Mouse (Mus musculus) thymus, adult 2 months (tissue): ENCODE measurements around the gene Mansc1. TPM values are rescaled to one million over a fixed set of nuclear protein-coding genes. Genes with fewer than 3 reads are reported as not detected.
A peak's percentile ranks its signal among the peaks of the same experiment; 100 is the strongest.

Experiments
- DNase-seq: peaks from one replicate; pipeline ENCODE4 v3.0.0; 2021
- H3K27ac ChIP-seq: fragments of 200-500 bp; 2 replicates; pipeline ENCODE4 v1.5.1; 2012; ENCODE audit warnings: low read length, control low read depth; ENCODE audit not compliant: control insufficient read depth, insufficient read depth
- H3K27me3 ChIP-seq: fragments of 200-500 bp; 2 replicates; pipeline ENCODE4 v1.6.1; 2012; ENCODE audit warnings: mild to moderate bottlenecking, low read length, moderate library complexity, mixed read lengths; ENCODE audit not compliant: control insufficient read depth, insufficient read depth
- H3K36me3 ChIP-seq: fragments of 200-500 bp; 2 replicates; pipeline ENCODE4 v1.6.1; 2012; ENCODE audit warnings: mild to moderate bottlenecking, low read length, moderate library complexity; ENCODE audit not compliant: control insufficient read depth, insufficient read depth
- H3K4me1 ChIP-seq: fragments of 200-500 bp; replicated peaks from 2 replicates; pipeline ENCODE4 v1.6.1; 2012; ENCODE audit warnings: low read length; ENCODE audit not compliant: control insufficient read depth, insufficient read depth
- H3K4me3 ChIP-seq: fragments of 200-500 bp; 2 replicates; pipeline ENCODE4 v1.5.1; 2012; ENCODE audit warnings: mild to moderate bottlenecking, low read length, control low read depth, moderate library complexity; ENCODE audit not compliant: control insufficient read depth, insufficient read depth
- CTCF ChIP-seq: fragments of 200-500 bp; IDR thresholded peaks from 2 replicates; pipeline ENCODE4 v1.5.1; 2012; ENCODE audit warnings: mild to moderate bottlenecking, control low read depth, low read length, moderate library complexity, borderline replicate concordance; ENCODE audit not compliant: control insufficient read depth, poor library complexity, insufficient read depth; ENCODE audit errors: extremely low read depth
- POLR2A ChIP-seq: fragments of 200-500 bp; IDR thresholded peaks from 2 replicates; pipeline ENCODE4 v1.6.1; 2012; ENCODE audit warnings: mild to moderate bottlenecking, low read length, control low read depth, moderate library complexity; ENCODE audit not compliant: control insufficient read depth, poor library complexity, insufficient read depth; ENCODE audit errors: extremely low read depth
- WGBS: fragments of 180-500 bp; shearing (Covaris S2); methylation state at CpG from one replicate; pipeline ENCODE4 v1.1.7; 2018; 5-methylcytosine and 5-hydroxymethylcytosine counted together
- polyA plus RNA-seq: library from polyadenylated mRNA; depleted of rRNA; stranded (reverse); fragments of >200 nt; gene quantifications from 2 replicates; pipeline ENCODE4 v1.2.3, GENCODE M21; 2012

Mansc1 gene
- polyA plus RNA-seq, 1 experiment: 3.4 TPM

DNA sequence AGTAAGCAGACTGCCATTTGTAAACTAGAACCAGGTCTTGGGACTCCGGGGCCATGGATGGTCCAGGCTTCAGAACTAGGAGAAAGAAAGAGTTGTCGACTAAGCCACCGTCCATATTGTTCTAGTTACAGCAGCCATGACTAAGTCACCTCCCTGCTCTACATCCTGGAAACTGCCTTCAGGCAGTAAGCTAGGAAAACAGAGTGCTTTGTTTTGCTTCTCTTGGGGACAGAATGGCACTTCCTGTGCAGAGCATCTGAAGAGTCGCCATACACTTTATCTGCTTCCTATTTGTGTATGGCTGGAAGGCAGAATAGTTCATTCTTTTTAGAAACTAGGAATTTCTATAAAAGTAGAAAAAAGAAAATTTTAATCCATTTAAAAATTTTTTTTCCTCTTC is 24.2 kb upstream of the Mansc1 start:
- DNase-seq: no peak
- Histone ChIP-seq H3K27ac (no peak overlapping the region), H3K4me1 (no peaks in the 10 kb centered on the region), H3K4me3 (no peak overlapping the region), H3K36me3 (no peaks in the 10 kb centered on the region), H3K27me3 (no peaks in the 10 kb centered on the region)
- TF ChIP-seq CTCF (no peak), POLR2A (no peak)
- WGBS: 93% methylated on average over 4 of the region's 4 CpGs

DNA sequence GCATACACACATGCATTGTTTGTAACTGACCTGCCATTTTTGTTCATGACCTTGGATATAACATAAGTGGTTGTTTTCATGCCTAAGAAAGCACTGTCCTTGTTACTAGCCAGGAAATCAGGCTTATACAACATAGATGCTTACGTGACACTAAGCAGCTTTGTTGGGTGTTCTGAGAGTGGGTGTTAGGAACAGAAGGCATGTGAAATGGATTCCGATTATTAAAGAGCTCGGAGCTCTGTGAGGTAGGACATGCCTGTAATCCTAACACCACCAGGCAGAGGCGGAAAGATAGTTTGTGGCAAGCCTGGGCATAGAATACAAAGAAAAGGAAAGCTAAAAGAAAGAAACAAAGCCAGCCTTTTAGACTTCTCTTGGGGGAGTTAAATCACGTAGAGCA is 16.1 kb upstream of the Mansc1 start:
- H3K4me3 ChIP-seq: no peak overlapping the region
- 94% methylated on average over 5 of the region's 5 CpGs for WGBS
- DNase-seq: no peak
- no peak for TF ChIP-seq POLR2A
- TF ChIP-seq CTCF: no peak
- no peaks in the 10 kb centered on the region for H3K4me1 ChIP-seq
- peaks cover 8% of the 10 kb centered on the region; the same call in 1 of the 2 replicates for H3K36me3 ChIP-seq
- no peaks in the 10 kb centered on the region for H3K27me3 ChIP-seq
- no peak overlapping the region for H3K27ac ChIP-seq

DNA sequence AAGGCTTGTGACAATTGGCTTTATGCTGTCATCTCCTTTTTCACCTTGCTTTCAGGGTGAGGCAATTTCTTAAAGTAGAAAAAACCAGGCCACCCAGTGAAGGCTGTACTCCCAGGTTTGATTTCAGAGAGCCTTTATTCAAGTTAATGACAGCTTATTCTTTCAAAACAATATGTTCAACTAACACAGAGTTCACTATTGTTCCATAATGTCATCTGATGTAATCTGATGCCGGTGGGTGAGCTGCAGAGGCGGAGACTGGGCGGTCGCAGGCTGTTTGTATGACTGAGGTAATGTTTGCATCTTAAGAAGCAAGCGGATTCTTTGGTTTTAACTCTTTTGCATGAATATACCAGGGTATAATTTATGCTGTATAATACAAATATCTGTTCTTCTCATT is 15.3 kb upstream of the Mansc1 start:
- WGBS: 89% methylated on average over 5 of the region's 5 CpGs
- no peaks in the 10 kb centered on the region for H3K4me1 ChIP-seq
- H3K4me3 ChIP-seq: no peak overlapping the region
- no peak overlapping the region for H3K27ac ChIP-seq
- no peak for DNase-seq
- H3K27me3 ChIP-seq: no peaks in the 10 kb centered on the region
- peaks cover 8% of the 10 kb centered on the region; the same call in 1 of the 2 replicates for H3K36me3 ChIP-seq
- no peak for TF ChIP-seq POLR2A
- no peak for TF ChIP-seq CTCF

DNA sequence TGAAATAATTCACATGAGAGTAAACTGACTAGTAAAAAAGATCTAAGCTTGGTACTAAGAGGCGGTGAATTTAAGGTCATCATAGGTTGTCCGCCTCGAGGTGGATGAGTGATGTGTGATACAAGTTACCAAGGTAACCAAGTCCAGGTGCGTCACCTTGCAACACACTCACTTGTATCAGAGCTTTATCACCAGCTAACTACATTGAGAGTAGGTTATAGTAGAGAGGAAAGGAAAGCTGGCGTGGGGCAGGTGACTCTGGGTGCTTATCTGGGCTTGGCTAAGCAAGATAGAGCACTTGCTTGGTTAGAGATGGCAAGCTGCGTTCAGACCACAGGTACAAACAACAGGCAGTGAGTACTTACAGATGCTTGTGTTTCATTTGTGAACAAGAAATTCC is 14.5 kb upstream of the Mansc1 start:
- TF ChIP-seq POLR2A (no peak), CTCF (no peak)
- Histone ChIP-seq H3K4me3 (no peak overlapping the region), H3K27me3 (no peaks in the 10 kb centered on the region), H3K4me1 (no peaks in the 10 kb centered on the region), H3K27ac (no peak overlapping the region), H3K36me3 (peaks cover 8% of the 10 kb centered on the region; the same call in 1 of the 2 replicates)
- DNase-seq: no peak
- 97% methylated on average over 6 of the region's 6 CpGs for WGBS

DNA sequence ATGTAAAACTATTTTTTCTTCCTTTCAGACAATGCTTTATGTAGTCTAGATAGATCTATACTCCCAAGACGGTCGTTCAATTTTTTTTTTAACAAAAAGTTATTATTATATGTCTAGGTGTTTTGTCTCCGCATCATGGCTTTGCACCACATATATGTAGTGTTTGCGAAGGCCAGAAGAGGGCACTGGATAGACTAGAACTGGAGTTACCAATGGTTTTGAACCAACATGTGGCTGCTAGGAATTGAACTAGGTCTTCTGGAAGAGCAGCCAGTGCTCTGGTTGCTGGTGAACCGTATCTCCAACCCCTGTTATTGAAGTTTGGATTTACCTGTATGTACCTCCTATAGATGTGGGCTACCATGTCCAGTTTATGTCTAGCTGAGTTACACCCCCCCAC is 11.0 kb upstream of the Mansc1 start:
- 96% methylated on average over 5 of the region's 5 CpGs for WGBS
- Histone ChIP-seq H3K4me3 (no peak overlapping the region), H3K27me3 (no peaks in the 10 kb centered on the region), H3K27ac (no peak overlapping the region), H3K36me3 (peaks cover 8% of the 10 kb centered on the region; the same call in 1 of the 2 replicates), H3K4me1 (peaks cover 2% of the 10 kb centered on the region; the same call in 1 of the 2 replicates)
- TF ChIP-seq POLR2A (no peak), CTCF (no peak)
- DNase-seq: peak; percentile 28

DNA sequence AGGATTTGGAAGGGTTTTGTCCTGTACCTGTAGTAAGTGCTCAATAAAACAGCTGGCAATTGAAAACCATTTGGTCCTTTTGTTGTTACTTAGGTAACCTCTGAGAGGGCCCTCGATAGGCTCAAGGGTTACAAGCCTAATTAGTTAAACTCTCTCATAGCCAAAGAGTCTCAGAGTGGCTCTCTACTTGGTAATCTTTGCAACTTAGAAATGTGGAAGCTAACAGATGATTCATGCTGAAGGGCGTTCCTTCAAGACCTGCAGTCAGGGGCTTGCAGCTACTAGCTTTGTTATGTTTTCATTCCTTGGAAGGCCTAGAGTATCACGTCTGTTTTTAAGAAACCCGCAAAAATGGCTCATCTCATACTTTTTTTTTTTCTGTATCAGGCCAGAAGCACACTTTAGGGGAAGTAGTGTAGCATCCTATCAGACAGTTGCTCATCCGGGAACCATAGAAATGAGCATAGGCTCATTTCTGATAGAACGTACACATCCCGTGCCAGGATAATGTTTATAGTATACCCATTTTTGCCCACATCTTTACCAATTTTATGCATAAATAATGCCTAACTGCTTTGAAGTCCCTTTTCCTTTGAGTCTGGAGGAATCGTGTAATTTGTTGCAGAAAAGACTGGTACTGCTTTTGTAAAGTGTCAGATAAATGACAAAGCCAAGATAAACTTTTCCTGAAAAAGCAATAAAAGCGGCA is 9.6 kb upstream of the Mansc1 start:
- 71% methylated on average over 9 of the region's 9 CpGs for WGBS
- Histone ChIP-seq H3K4me3 (no peak overlapping the region), H3K36me3 (peaks cover 7% of the 10 kb centered on the region; the same call in 1 of the 2 replicates), H3K4me1 (peaks cover 2% of the 10 kb centered on the region; the same call in 1 of the 2 replicates), H3K27ac (no peak overlapping the region), H3K27me3 (no peaks in the 10 kb centered on the region)
- DNase-seq: no peak
- TF ChIP-seq POLR2A (no peak), CTCF (no peak)
